Mouse (Mus musculus) layer of hippocampus, adult 9-11 months (tissue): ENCODE results near the gene Zfyve21.

Source experiments
- DNase-seq: peaks from one replicate; pipeline ENCODE4 v3.0.0; 2022

The Zfyve21 gene

GRCm38 (mm10) chr12:111846815-111847214 is 32.8 kb downstream of the Zfyve21 start:
- no peak for DNase-seq

GRCm38 (mm10) chr12:111848300-111848798 is 34.4 kb downstream of the Zfyve21 start:
- DNase-seq = peak; percentile 75

DNA sequence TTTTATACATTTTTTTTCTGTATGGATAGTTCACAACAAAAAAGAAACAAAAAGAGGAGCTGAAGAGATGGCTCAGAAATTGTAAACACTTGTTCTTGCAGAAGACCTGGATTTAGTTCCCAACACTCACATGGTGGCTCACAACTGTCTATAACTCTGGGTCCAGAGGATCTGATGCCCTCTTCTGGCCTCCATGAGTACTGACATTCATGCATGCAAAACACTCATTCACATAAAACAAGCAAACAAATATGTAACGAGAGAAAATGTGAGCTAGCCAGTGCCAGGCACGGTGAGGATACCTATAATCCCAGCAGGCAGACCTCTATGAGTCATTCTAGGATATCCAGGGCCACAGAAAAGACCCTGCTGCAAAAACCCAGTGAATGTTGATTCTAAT is 37.3 kb downstream of the Zfyve21 start:
- DNase-seq = no peak

DNA sequence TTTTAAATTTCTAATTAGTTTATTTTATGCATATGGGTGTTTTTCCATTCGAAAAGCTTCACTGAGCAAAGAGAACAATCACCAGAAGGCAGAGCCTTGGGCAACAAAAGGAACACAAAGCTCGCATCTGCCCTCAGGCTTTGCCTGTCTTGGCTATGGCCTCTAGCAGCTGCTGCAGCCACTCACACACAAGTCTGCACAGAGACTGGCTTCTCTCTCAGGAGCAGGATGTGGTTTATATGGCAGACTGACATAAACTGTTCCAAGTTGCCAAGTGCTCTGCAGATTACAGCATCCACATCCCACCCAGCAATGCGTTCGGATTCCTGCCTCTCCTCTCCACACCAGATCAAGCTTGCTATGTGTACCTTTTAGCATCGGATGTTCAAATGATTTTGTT is 37.8 kb downstream of the Zfyve21 start:
- peak; percentile 48 for DNase-seq

DNA sequence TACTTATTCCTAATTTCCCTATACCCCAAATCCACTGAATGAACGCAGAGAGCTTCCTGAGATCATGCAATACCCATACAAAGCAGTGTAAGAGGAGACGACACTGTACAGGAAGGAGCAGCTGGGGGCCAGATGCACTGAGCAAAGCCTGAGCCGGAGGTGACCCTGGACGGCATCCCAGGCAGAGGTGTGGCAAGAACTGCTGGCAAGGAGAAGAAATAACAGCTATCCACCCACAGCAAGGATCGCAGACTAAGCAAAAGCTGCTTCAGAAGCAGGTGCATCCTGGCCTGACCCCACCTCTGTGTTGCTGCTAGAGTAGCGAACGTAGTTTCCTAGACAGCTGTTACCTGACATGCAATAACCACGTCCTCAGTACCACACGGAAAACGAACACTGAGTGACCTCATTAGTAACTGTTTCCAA is 39.1 kb downstream of the Zfyve21 start:
- DNase-seq = no peak

GRCm38 (mm10) chr12:111853546-111853945 is 39.6 kb downstream of the Zfyve21 start:
- no peak for DNase-seq

- no peak for DNase-seq
These were observed 41.5 kb downstream of the Zfyve21 start for GRCm38 (mm10) chr12:111855448-111855847.

DNA sequence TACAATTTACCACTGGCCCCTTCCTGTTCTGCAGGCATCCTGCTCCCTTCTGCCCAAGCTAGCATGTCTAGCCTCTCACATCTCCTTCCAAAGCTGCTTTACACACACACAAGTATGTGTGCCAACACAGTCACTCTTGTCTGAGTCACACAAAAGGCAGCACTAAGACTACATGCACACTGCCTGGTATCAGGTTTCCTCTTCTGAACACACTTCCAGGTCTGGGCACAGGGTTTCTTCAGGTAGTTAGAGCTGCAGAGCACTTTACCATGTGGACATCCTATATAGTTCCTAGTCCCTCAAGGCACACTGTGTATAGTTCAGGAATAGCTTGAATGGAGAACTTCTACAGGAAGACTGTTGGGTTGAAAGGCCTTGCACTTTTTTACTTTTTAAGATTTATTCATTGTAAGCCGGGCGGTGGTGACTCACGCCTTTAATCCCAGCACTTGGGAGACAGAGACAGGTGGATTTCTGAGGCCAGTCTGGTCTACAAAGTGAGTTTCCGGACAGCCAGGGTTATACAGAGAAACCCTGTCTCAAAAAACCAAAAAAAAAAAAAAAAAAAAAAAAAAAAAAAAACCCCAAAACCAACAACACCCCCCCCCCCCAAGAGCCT is 50.3 kb downstream of the Zfyve21 start:
- no peak for DNase-seq

DNA sequence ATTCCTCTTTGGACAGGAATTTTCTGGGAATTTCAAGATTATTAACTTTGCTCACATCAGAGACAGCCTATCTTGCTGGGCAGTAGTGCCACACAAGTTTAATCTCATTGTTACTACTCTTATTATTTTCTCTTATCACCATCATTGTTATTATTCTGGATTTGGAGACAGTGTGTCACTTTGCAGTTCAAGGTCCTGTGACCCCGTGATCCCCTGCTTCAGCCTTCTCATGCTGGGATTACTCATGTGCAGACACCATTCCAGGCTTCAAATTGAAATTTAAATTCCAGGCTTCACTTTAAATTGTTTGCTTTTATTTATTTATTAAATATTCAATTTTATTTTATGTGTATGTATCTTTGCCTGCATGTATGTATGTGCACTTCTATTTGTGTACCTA is 55.8 kb downstream of the Zfyve21 start:
- no peak for DNase-seq

DNA sequence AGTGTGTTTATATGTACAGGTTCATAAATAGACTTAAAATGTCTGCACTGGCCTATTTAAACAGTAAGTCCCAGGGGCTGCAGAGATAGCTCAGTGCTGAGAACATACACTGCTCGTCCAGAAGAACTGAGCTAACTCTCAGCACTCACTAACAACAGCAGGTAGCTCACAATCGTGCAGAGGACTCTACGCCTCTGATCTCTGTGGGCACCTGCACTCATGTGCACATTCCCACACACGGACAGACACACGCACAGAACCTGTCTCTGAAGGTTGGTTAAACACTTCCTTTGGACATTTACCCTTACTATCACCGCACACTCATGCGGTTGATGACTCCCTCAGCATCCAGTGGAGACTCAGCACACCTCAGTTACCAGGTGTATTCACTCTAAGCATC is 56.8 kb downstream of the Zfyve21 start:
- DNase-seq = no peak

DNA sequence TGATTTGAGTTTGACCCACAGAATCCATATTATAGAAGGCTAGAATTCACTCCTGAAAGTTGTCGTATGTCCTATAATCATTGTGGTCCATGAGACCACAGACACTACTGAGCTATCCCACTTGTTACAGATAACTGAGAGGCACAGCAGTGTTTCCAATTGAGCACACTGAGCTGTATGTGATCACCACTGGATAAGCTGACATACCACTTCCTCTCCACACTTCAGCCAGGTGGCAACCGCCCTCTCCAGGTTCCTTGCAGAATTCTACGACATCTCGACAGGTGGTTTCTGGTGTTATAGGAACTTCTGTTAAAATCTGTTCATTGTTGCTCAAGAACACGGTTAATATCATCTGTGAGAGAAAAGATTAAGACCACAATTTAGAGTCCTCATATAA is 58.1 kb downstream of the Zfyve21 start:
- no peak for DNase-seq

DNA sequence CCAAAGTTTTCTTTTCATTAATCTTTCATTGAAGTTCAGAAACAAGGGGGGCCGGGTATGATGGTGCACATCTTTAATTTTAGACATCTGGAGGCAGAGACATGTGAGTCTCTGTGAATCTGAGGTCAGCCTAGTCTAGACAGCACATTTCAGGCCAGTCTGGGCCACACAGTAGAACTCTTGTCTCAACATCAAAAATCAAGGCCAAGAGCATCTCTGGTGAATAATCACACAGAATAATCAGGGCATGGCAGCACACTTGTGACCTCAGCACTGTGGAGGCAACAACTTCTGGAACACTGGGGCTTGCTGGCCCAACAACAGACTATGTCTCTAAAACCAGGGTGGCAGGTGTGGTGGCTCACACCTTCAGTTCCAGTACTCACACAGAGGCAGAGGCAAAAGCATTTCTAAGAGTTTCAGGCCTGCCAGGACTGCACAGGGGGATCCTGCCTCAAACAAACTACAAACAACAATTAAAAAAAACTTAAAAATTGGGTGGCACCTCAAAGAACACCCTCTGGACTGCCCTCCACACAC is 60.7 kb downstream of the Zfyve21 start:
- no peak for DNase-seq

GRCm38 (mm10) chr12:111875499-111875898 is 61.5 kb downstream of the Zfyve21 start:
- DNase-seq = no peak

- peak; percentile 60 for DNase-seq
These were observed 64.2 kb downstream of the Zfyve21 start for GRCm38 (mm10) chr12:111878213-111878612.
